Comparison of ENCODE assay signal across 10 mouse cellular contexts in the genomic region with DNA sequence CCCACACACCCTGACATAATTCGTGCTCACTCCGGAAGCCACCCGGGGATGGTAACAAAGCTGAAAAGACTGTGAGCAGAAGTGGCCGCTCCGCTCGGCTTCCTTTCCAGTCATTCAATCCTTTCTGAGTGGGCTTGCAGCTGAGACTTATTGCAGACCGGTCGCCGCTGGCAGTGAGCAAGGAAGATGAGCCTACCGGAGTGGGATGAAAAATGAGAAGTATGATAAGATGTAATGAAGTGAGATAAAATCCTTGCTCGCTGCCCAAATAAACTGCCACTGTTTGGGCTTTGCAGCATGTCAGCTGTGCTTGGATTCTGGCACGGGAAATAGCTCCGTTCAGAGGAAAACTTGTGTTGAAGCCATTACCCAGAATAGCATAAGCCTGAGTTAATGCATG.
A peak's percentile ranks its signal among the peaks of the same experiment; 100 is the strongest.
DNase-seq lines count a peak whose midpoint lies in the region; ATAC-seq lines count a peak whose summit lies in the region.
"Had no signal": no experiment of that assay in that cellular context is flagged by ENCODE, and none has a peak within 500 bp of the region (broad histone marks: within the 10 kb centered on the region; RNA-seq: fewer than 3 reads in every experiment).

No protein-coding gene starts in this region.

- H3K36me3 ChIP-seq in lung, embryonic 15.5 days, result no peaks in the 10 kb centered on the region
- H3K36me3 ChIP-seq in hindbrain, embryonic 14.5 days (replicated peaks; ENCODE audit: control insufficient read depth, insufficient read depth), result no peaks in the 10 kb centered on the region
- H3K36me3 ChIP-seq: embryonic facial prominence, embryonic 15.5 days had no signal

- no peaks in the 10 kb centered on the region for H3K27me3 ChIP-seq in lung, embryonic 15.5 days
- no peaks in the 10 kb centered on the region for H3K27me3 ChIP-seq in hindbrain, embryonic 14.5 days (ENCODE audit: control insufficient read depth, insufficient read depth, low read length)
- H3K27me3 ChIP-seq: embryonic facial prominence, embryonic 15.5 days had no signal

- 38% methylated on average over 13 of the region's 13 CpGs for WGBS in lung, embryonic 15.5 days
- 50% methylated on average over 13 of the region's 13 CpGs for WGBS in hindbrain, embryonic 14.5 days

- no peak for ATAC-seq in lung, embryonic 15.5 days (ENCODE audit: borderline replicate concordance, extremely low read depth, low FRiP score, low TSS enrichment)
- ATAC-seq in hindbrain, embryonic 14.5 days (ENCODE audit: low FRiP score), result no peak; the same call in 1 of the 2 replicates
- ATAC-seq: intestine, embryonic 16.5 days had no signal

- peak overlapping the region; percentile 33 for H3K4me2 ChIP-seq in lung, embryonic 15.5 days
- peak overlapping the region; percentile 10 for H3K4me2 ChIP-seq in hindbrain, embryonic 14.5 days (replicated peaks)
- H3K4me2 ChIP-seq: embryonic facial prominence, embryonic 15.5 days had no signal

- no peaks in the 10 kb centered on the region for H3K9me3 ChIP-seq in lung, embryonic 15.5 days
- H3K9me3 ChIP-seq in hindbrain, embryonic 14.5 days (ENCODE audit: control insufficient read depth, low read length), result no peaks in the 10 kb centered on the region
- H3K9me3 ChIP-seq: embryonic facial prominence, embryonic 15.5 days had no signal

- no peak overlapping the region for H3K27ac ChIP-seq in lung, embryonic 15.5 days
- no peak overlapping the region for H3K27ac ChIP-seq in hindbrain, embryonic 14.5 days
- H3K27ac ChIP-seq: embryonic facial prominence, embryonic 15.5 days had no signal

- no peaks in the 10 kb centered on the region for H3K4me1 ChIP-seq in lung, embryonic 15.5 days
- no peaks in the 10 kb centered on the region for H3K4me1 ChIP-seq in hindbrain, embryonic 14.5 days (replicated peaks; ENCODE audit: control insufficient read depth, insufficient read depth, low read length)
- H3K4me1 ChIP-seq: embryonic facial prominence, embryonic 15.5 days had no signal

- H3K4me3 ChIP-seq in lung, embryonic 15.5 days, result 0 out of 2 replicates have a peak overlapping the region, but pooled peaks have one; percentile 4
- no peak overlapping the region for H3K4me3 ChIP-seq in hindbrain, embryonic 14.5 days (replicated peaks; ENCODE audit: low read length)
- H3K4me3 ChIP-seq: embryonic facial prominence, embryonic 15.5 days had no signal

- no peak for DNase-seq in lung, adult 18-20 months
- DNase-seq in hindbrain, embryonic 14.5 days (ENCODE audit: low spot score), result peak; percentile 52
- peak; percentile 40 to 63 for DNase-seq in left cerebral cortex, adult 18-20 months (ENCODE audit: low spot score in 2 of 2)
- DNase-seq in right cerebral cortex, postnatal 14 days, result peak; percentile 35
- DNase-seq in testis, postnatal 10 days (ENCODE audit: low spot score), result no peak
- DNase-seq in urinary bladder, postnatal 10 days (ENCODE audit: low spot score), result no peak
- DNase-seq: thymus, postnatal 4 days had no signal

- no peak overlapping the region for H3K9ac ChIP-seq in lung, embryonic 15.5 days
- no peak overlapping the region for H3K9ac ChIP-seq in hindbrain, embryonic 14.5 days
- H3K9ac ChIP-seq: embryonic facial prominence, embryonic 15.5 days had no signal

Comparison
In these comparisons a context has a peak if more than half of its experiments do, and no peak if none do; other contexts are left out.
1. DNase-seq: peak in hindbrain, embryonic 14.5 days (single experiment), left cerebral cortex, adult 18-20 months (2 of 2) and right cerebral cortex, postnatal 14 days (single experiment); none in lung, adult 18-20 months (0 of 2), testis, postnatal 10 days (single experiment) and urinary bladder, postnatal 10 days (single experiment).